Mouse (Mus musculus): Measurements from ENCODE around the gene Olfr371. TPM values are rescaled to one million over a fixed set of nuclear protein-coding genes. Genes with fewer than 3 reads are reported as not detected.

Gene Olfr371
- polyA plus RNA-seq (2012; rRNA removed) = not detected in 2 replicates

- 31% methylated on average over 1 of the region's 1 CpGs for WGBS
- no peak within 1 kb of the TSS for H3K27ac ChIP-seq (ENCODE audit: control insufficient read depth, insufficient read depth, low read length)
- H3K27me3 ChIP-seq (ENCODE audit: control insufficient read depth, insufficient read depth, low read length) = no peaks in the 10 kb centered on the region
- TF ChIP-seq CTCF (IDR thresholded peaks at IDR 0.05; ENCODE audit: borderline replicate concordance, control insufficient read depth, extremely low read depth, insufficient read depth, low read length, poor library complexity) = no peak
- no peak for TF ChIP-seq POLR2A (IDR thresholded peaks at IDR 0.05; ENCODE audit: control insufficient read depth, extremely low read depth, insufficient read depth, low read length, poor library complexity)
- no peaks in the 10 kb centered on the region for H3K4me1 ChIP-seq (replicated peaks; ENCODE audit: control insufficient read depth, insufficient read depth, low read length)
- no peaks in the 10 kb centered on the region for H3K36me3 ChIP-seq (ENCODE audit: control insufficient read depth, insufficient read depth, low read length)
- no peak for DNase-seq
- H3K4me3 ChIP-seq (ENCODE audit: control insufficient read depth, insufficient read depth, low read length) = no peak within 1 kb of the TSS
Observed at GRCm38 (mm10) chr8:85225688-85226087, at the start of gene Olfr371. Gene Olfr371 (plus strand): TSS chr8:85225988.

DNA sequence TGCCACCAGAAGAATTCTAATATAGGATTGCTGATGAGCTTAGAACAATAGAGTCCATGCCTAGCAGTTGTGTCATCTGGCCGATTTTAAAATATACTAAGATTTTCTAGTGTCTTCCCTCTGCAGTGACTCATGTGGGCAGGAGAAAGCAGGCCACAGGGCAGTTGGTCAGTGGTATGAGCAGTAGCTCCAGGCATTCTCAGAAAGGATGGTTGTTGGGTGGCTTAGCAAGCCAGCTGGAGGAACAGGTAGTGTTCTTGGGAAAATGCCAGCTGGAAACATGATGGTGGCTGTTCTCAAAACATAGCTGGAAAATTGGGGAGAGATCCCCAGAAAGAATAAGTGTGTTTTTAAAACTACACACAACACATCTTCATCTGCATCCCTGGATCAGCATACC lies 33.4 kb upstream of the Olfr371 start:
- Histone ChIP-seq H3K4me1 (replicated peaks; ENCODE audit: control insufficient read depth, insufficient read depth, low read length) (no peaks in the 10 kb centered on the region), H3K27me3 (ENCODE audit: control insufficient read depth, insufficient read depth, low read length) (no peaks in the 10 kb centered on the region), H3K36me3 (ENCODE audit: control insufficient read depth, insufficient read depth, low read length) (no peaks in the 10 kb centered on the region), H3K4me3 (ENCODE audit: control insufficient read depth, insufficient read depth, low read length) (no peak overlapping the region), H3K27ac (ENCODE audit: control insufficient read depth, insufficient read depth, low read length) (no peak overlapping the region)
- WGBS = 92% methylated on average over 1 of the region's 1 CpGs
- TF ChIP-seq CTCF (IDR thresholded peaks at IDR 0.05; ENCODE audit: borderline replicate concordance, control insufficient read depth, extremely low read depth, insufficient read depth, low read length, poor library complexity) = no peak
- TF ChIP-seq POLR2A (IDR thresholded peaks at IDR 0.05; ENCODE audit: control insufficient read depth, extremely low read depth, insufficient read depth, low read length, poor library complexity) = no peak
- no peak for DNase-seq

- no peak for TF ChIP-seq POLR2A (IDR thresholded peaks at IDR 0.05; ENCODE audit: control insufficient read depth, extremely low read depth, insufficient read depth, low read length, poor library complexity)
- Histone ChIP-seq H3K27me3 (ENCODE audit: control insufficient read depth, insufficient read depth, low read length) (no peaks in the 10 kb centered on the region), H3K27ac (ENCODE audit: control insufficient read depth, insufficient read depth, low read length) (no peak overlapping the region), H3K4me3 (ENCODE audit: control insufficient read depth, insufficient read depth, low read length) (no peak overlapping the region), H3K4me1 (replicated peaks; ENCODE audit: control insufficient read depth, insufficient read depth, low read length) (no peaks in the 10 kb centered on the region), H3K36me3 (ENCODE audit: control insufficient read depth, insufficient read depth, low read length) (no peaks in the 10 kb centered on the region)
- no peak for DNase-seq
- WGBS = 92% methylated on average over 4 of the region's 4 CpGs
Observed at GRCm38 (mm10) chr8:85220220-85220619, 5.6 kb upstream of the Olfr371 start.

DNA sequence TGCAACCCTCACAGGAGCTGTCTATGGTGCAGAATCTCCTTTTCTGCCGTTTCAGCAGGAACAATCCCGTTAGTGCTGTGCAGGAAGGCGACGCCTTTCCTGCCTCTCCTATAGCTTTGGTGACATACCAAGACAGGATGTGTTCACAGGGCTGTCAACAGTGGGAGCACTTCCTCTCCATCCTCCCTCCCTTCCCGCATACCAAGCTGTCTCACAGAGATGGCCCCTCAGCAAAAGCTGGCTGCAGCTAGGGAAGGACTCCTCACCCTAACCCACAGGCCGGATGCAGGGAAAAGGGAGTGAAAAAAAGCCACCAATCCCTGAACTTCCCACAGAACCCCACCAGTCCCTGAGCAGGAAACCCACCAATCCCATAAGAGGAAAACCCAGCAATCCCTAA lies 4.8 kb upstream of the Olfr371 start:
- 10% methylated on average over 6 of the region's 6 CpGs for WGBS
- TF ChIP-seq POLR2A (IDR thresholded peaks at IDR 0.05; ENCODE audit: control insufficient read depth, extremely low read depth, insufficient read depth, low read length, poor library complexity) (no peak), CTCF (IDR thresholded peaks at IDR 0.05; ENCODE audit: borderline replicate concordance, control insufficient read depth, extremely low read depth, insufficient read depth, low read length, poor library complexity) (no peak)
- Histone ChIP-seq H3K4me1 (replicated peaks; ENCODE audit: control insufficient read depth, insufficient read depth, low read length) (no peaks in the 10 kb centered on the region), H3K36me3 (ENCODE audit: control insufficient read depth, insufficient read depth, low read length) (no peaks in the 10 kb centered on the region), H3K27me3 (ENCODE audit: control insufficient read depth, insufficient read depth, low read length) (no peaks in the 10 kb centered on the region), H3K27ac (ENCODE audit: control insufficient read depth, insufficient read depth, low read length) (no peak overlapping the region), H3K4me3 (ENCODE audit: control insufficient read depth, insufficient read depth, low read length) (no peak overlapping the region)
- DNase-seq = no peak

DNA sequence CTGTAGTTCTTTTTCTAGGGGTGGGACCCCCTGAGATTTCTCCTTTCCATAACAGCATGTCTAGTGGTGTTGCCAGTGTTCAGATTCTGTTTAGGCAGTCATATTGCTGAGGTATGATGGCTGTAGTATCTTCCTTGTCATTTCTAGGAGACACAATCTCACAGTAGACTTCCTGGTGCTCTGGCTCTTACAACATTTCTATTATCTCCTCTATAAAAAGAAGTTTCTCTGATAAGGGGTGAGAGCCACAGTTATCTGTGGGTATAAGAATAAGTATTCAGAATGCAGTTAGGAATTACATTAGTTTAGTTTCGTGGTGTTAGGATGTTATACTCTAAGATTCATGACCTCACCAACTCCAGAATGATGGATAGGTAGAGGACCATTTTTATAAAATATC lies 1.5 kb downstream of the Olfr371 start:
- TF ChIP-seq POLR2A (IDR thresholded peaks at IDR 0.05; ENCODE audit: control insufficient read depth, extremely low read depth, insufficient read depth, low read length, poor library complexity) (no peak), CTCF (IDR thresholded peaks at IDR 0.05; ENCODE audit: borderline replicate concordance, control insufficient read depth, extremely low read depth, insufficient read depth, low read length, poor library complexity) (no peak)
- 81% methylated on average over 1 of the region's 1 CpGs for WGBS
- Histone ChIP-seq H3K27ac (ENCODE audit: control insufficient read depth, insufficient read depth, low read length) (no peak overlapping the region), H3K4me3 (ENCODE audit: control insufficient read depth, insufficient read depth, low read length) (no peak overlapping the region), H3K36me3 (ENCODE audit: control insufficient read depth, insufficient read depth, low read length) (no peaks in the 10 kb centered on the region), H3K27me3 (ENCODE audit: control insufficient read depth, insufficient read depth, low read length) (no peaks in the 10 kb centered on the region), H3K4me1 (replicated peaks; ENCODE audit: control insufficient read depth, insufficient read depth, low read length) (no peaks in the 10 kb centered on the region)
- no peak for DNase-seq

Other genes starting within 250 kb of the Olfr371 start
- 125 and 128 TPM in 2 replicates for gene Junb, start 247.3 kb upstream of the Olfr371 start, polyA plus RNA-seq (2012; rRNA removed)
- gene Hook2, start 235.4 kb upstream of the Olfr371 start, polyA plus RNA-seq (2012; rRNA removed) = 7.2 and 7.4 TPM in 2 replicates
- 0.66 and 0.67 TPM in 2 replicates for gene Best2, start 211.5 kb upstream of the Olfr371 start, polyA plus RNA-seq (2012; rRNA removed)
- gene Asna1, start 200.7 kb upstream of the Olfr371 start, polyA plus RNA-seq (2012; rRNA removed) = 139 and 152 TPM in 2 replicates
- gene Trir, start 199.2 kb upstream of the Olfr371 start, polyA plus RNA-seq (2012; rRNA removed) = 172 and 173 TPM in 2 replicates
- 138 and 144 TPM in 2 replicates for gene Tnpo2, start 189.1 kb upstream of the Olfr371 start, polyA plus RNA-seq (2012; rRNA removed)
- 25.0 and 29.3 TPM in 2 replicates for gene Fbxw9, start 165.9 kb upstream of the Olfr371 start, polyA plus RNA-seq (2012; rRNA removed)
- gene Gm5741, start 158.0 kb upstream of the Olfr371 start, polyA plus RNA-seq (2012; rRNA removed) = 1.4 TPM in 1 of 2 replicates, not detected in the other
- gene Dhps, start 154.2 kb upstream of the Olfr371 start, polyA plus RNA-seq (2012; rRNA removed) = 105 TPM in 2 replicates
- 123 and 141 TPM in 2 replicates for gene Wdr83os, start 145.2 kb upstream of the Olfr371 start, polyA plus RNA-seq (2012; rRNA removed)
- 51.9 and 56.3 TPM in 2 replicates for gene Wdr83, start 144.7 kb upstream of the Olfr371 start, polyA plus RNA-seq (2012; rRNA removed)
- gene Man2b1, start 142.7 kb upstream of the Olfr371 start, polyA plus RNA-seq (2012; rRNA removed) = 191 and 210 TPM in 2 replicates
- 0.12 and 0.22 TPM in 2 replicates for gene Zfp791, start 102.9 kb upstream of the Olfr371 start, polyA plus RNA-seq (2012; rRNA removed)
- not detected in 2 replicates for gene Cks1brt, start 74.1 kb upstream of the Olfr371 start, polyA plus RNA-seq (2012; rRNA removed)
- gene Orc6, start 73.6 kb downstream of the Olfr371 start, polyA plus RNA-seq (2012; rRNA removed) = 29.0 and 32.1 TPM in 2 replicates
- gene Vps35, start 73.8 kb downstream of the Olfr371 start, polyA plus RNA-seq (2012; rRNA removed) = 14.1 and 15.7 TPM in 2 replicates
- gene Mylk3, start 160.4 kb downstream of the Olfr371 start, polyA plus RNA-seq (2012; rRNA removed) = 0.56 and 9.0 TPM in 2 replicates
- gene 4921524J17Rik, start 206.8 kb downstream of the Olfr371 start, polyA plus RNA-seq (2012; rRNA removed) = 6.6 and 7.2 TPM in 2 replicates

Data from thymus, adult 2 months (tissue).